Mouse (Mus musculus) liver, postnatal 0 days (tissue): ENCODE data around the gene Lamc1.

Source experiments
- CTCF ChIP-seq: sonication (generic); IDR thresholded peaks from 2 replicates; pipeline ENCODE4 v1.5.1; 2016; ENCODE audit warnings: antibody characterized with exemption, low read depth
- EP300 ChIP-seq: IDR thresholded peaks from 2 replicates; pipeline ENCODE4 v1.6.1; 2016; ENCODE audit warnings: antibody characterized with exemption, low read depth, mild to moderate bottlenecking

DNA sequence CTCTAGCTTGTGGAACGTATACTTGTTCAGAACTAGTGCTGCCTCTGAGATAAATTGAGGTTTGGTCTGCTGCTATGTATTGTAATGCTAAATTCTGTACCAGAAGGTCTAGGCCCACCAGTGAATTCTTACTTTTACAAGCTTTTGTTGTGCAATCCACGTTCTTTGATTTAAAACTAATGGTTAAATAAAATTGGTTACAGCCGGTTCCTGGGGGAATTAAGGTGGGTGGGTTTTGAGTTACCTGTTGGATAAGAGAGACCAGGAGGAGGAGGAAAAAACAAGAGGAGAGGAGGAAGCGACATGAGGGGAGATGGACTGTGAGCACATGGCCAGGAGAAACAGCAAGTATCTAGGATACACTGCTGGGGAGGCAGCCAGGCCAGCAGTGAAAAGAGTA is 116.1 kb downstream of the Lamc1 start:
- no peak for TF ChIP-seq CTCF
- TF ChIP-seq EP300: no peak
